Mouse (Mus musculus): ENCODE data around the gene Lima1.
"Not testable (repeated sequence)": the region's sequence is repeated elsewhere in the genome, so short reads cannot be mapped to it uniquely, and the experiment has no call there.

The Lima1 gene

GRCm38 (mm10) chr15:99833648-99834454 is 41.4 kb downstream of the Lima1 start:
- no peak for DNase-seq

GRCm38 (mm10) chr15:99831535-99831934 is 43.7 kb downstream of the Lima1 start:
- no peak for DNase-seq

GRCm38 (mm10) chr15:99828061-99828460 is 47.2 kb downstream of the Lima1 start:
- DNase-seq = no peak

GRCm38 (mm10) chr15:99826210-99826888 is 48.9 kb downstream of the Lima1 start:
- DNase-seq = no peak

GRCm38 (mm10) chr15:99825211-99825610 is 50.0 kb downstream of the Lima1 start:
- DNase-seq = no peak

- DNase-seq = no peak
These were observed 51.8 kb downstream of the Lima1 start for GRCm38 (mm10) chr15:99823322-99823898.

- not testable (repeated sequence) for DNase-seq
These were observed 52.8 kb downstream of the Lima1 start for GRCm38 (mm10) chr15:99822501-99822900.

- no peak for DNase-seq
These were observed 55.5 kb downstream of the Lima1 start for GRCm38 (mm10) chr15:99819621-99820279.

- no peak for DNase-seq
These were observed 56.2 kb downstream of the Lima1 start for GRCm38 (mm10) chr15:99819109-99819440.

GRCm38 (mm10) chr15:99818321-99819108 is 56.7 kb downstream of the Lima1 start:
- DNase-seq = no peak

- DNase-seq = no peak
These were observed 57.7 kb downstream of the Lima1 start for GRCm38 (mm10) chr15:99817343-99818235.

- DNase-seq = no peak
These were observed 59.3 kb downstream of the Lima1 start for GRCm38 (mm10) chr15:99815999-99816398.

GRCm38 (mm10) chr15:99814554-99815260 is 60.5 kb downstream of the Lima1 start:
- no peak for DNase-seq

GRCm38 (mm10) chr15:99813639-99814038 is 61.6 kb downstream of the Lima1 start:
- no peak for DNase-seq

- DNase-seq = no peak
These were observed 63.2 kb downstream of the Lima1 start for GRCm38 (mm10) chr15:99812097-99812496.

GRCm38 (mm10) chr15:99807776-99808735 is 67.2 kb downstream of the Lima1 start:
- DNase-seq = no peak

GRCm38 (mm10) chr15:99806171-99806570 is 69.1 kb downstream of the Lima1 start:
- no peak for DNase-seq

GRCm38 (mm10) chr15:99805673-99806072 is 69.6 kb downstream of the Lima1 start:
- DNase-seq = no peak

GRCm38 (mm10) chr15:99803186-99803644 is 72.0 kb downstream of the Lima1 start:
- no peak for DNase-seq

All from right cerebral cortex, postnatal 25 days (tissue).